Mouse (Mus musculus): Measurements from ENCODE around the gene Trmt10c. TPM values are rescaled to one million over a fixed set of nuclear protein-coding genes. Genes with fewer than 3 reads are reported as not detected.
"Not testable (repeated sequence)": the region's sequence is repeated elsewhere in the genome, so short reads cannot be mapped to it uniquely, and the experiment has no call there.

The Trmt10c gene
- polyA plus RNA-seq, 1 experiment from 2014 or later: 33.9 TPM

DNA sequence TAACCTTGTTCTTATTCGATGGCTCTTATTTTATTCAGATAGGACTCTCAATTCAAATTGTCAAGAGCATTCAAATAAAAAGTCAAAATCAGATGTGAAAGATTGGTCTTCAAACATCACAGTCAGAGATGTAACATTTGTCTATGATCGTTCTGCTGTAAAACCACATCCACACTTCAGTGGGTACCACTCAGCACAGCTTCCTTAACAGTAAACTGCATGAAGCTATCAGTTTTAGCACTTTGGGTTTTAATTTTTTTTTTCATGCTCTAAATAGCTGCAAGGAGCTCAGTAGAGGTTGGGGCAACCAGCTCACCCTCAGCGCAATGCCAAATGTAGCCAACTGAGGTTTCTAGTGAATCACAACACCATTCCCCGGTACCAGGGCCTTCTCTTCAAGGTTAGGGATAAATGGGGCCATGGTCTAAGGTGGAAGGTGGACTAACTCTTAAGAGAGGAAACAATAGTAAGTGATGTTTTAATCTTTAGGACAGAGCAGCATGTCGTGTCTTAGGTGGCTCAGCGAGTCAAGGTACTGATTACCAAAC lies 31.0 kb upstream of the Trmt10c start:
- DNase-seq (ENCODE audit: extremely low spot score, low spot score): no peak
- Histone ChIP-seq H3K4me3 (no peak overlapping the region), H3K9me3 (no peaks in the 10 kb centered on the region), H3K36me3 (replicated peaks) (no peaks in the 10 kb centered on the region), H3K4me1 (peaks cover 16% of the 10 kb centered on the region), H3K27me3 (ENCODE audit: poor library complexity, severe bottlenecking) (no peaks in the 10 kb centered on the region), H3K27ac (no peak overlapping the region)
- WGBS: 92% methylated on average over 6 of the region's 6 CpGs

- no peaks in the 10 kb centered on the region for H3K27me3 ChIP-seq (ENCODE audit: poor library complexity, severe bottlenecking)
- no peak overlapping the region for H3K27ac ChIP-seq
- no peaks in the 10 kb centered on the region for H3K36me3 ChIP-seq (replicated peaks)
- H3K4me1 ChIP-seq: peaks cover 8% of the 10 kb centered on the region
- no peak overlapping the region for H3K4me3 ChIP-seq
- WGBS: 31% methylated on average over 8 of the region's 8 CpGs
- no peak for DNase-seq (ENCODE audit: extremely low spot score, low spot score)
- no peaks in the 10 kb centered on the region for H3K9me3 ChIP-seq
Observed at GRCm38 (mm10) chr16:56066113-56066512, 28.5 kb upstream of the Trmt10c start.

DNA sequence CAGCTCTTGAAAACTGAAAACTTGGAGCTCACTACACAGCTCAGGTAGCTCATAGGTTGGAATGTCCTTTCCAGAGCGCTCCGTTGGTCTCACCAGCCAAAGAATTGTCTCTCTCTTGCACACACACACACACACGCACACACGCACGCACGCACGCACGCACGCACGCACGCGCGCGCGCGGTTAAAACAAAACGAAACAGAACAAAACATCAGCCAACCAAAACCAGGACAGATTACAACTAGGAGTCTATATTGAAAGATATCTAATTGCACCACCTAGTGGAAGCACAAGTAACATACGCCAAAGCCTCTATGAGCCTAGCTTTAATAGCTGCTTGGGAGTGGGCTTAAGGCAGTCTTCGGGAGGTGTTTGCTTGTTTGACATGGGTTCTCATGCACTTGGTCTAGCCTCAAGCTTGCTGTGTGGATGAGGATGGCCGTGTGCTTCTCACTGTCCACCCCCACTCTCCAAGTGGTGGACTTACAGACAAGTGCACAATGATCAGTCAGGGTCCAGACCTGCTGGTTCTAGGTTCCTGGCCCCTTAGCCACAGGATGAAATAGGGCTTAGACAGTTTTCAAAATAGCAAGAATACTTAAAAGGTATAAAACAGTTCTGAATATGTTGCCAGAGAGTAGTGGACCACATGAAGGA lies 26.8 kb upstream of the Trmt10c start:
- Histone ChIP-seq H3K4me3 (peak overlapping the region; percentile 52), H3K36me3 (replicated peaks) (no peaks in the 10 kb centered on the region), H3K27ac (peak overlapping the region; percentile 84), H3K27me3 (ENCODE audit: poor library complexity, severe bottlenecking) (no peaks in the 10 kb centered on the region), H3K9me3 (no peaks in the 10 kb centered on the region), H3K4me1 (peaks cover 8% of the 10 kb centered on the region)
- WGBS: 3% methylated on average over 20 of the region's 20 CpGs
- peak; percentile 78 for DNase-seq (ENCODE audit: extremely low spot score, low spot score)

DNA sequence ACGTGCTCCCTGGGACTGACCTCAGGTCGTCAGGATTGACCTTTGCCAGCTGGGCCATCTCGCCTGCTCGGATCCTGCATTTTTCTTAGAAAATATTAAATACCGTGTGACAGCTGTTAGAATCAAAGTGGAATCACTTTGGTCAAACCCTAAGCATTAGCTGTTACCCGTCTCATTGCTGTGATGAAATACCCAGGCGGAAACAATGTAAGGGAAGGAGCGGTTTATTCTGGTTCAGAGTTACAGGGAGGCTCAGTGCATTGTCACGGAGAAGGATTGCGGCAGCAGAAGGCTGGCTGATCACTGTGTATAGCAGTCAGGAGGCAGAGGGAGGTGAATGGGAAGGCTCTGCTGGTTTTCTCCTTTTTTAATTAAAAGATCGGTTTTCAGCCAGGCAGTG lies 25.4 kb upstream of the Trmt10c start:
- WGBS: 72% methylated on average over 11 of the region's 11 CpGs
- peaks cover 11% of the 10 kb centered on the region for H3K4me1 ChIP-seq
- no peak for DNase-seq (ENCODE audit: extremely low spot score, low spot score)

DNA sequence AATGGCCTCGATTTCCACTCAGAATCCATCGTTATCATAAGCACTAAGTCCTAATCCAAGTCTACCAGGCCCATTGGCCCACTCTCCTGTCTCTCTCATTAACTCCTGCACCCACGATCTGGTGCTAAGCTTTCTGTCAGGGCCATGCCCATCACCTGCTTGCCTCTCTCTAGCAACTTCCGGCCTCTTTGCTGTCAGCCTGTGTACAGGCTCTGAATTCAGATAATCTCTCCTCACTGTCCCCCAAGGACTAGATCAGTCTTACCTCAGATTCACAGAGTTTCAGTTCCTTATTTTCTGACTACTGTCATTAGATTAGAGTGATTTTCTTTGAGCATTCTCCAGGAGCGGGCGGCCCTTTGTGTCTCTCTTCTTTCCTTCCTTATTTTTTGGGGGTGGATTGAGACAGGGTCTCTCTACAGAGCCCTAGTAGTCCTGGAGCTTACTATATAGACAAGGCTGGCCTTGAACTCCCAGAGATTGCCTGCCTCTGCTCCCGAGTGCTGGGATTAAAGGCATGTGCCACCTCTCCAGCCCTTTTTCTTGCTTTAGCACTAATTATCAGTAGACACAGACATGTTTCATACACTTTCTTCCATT lies 24.5 kb upstream of the Trmt10c start:
- no peaks in the 10 kb centered on the region for H3K9me3 ChIP-seq
- no peaks in the 10 kb centered on the region for H3K27me3 ChIP-seq (ENCODE audit: poor library complexity, severe bottlenecking)
- WGBS: 78% methylated on average over 7 of the region's 7 CpGs
- H3K4me1 ChIP-seq: peaks cover 20% of the 10 kb centered on the region
- no peak overlapping the region for H3K4me3 ChIP-seq
- DNase-seq (ENCODE audit: extremely low spot score, low spot score): no peak
- H3K27ac ChIP-seq: no peak overlapping the region
- no peaks in the 10 kb centered on the region for H3K36me3 ChIP-seq (replicated peaks)

More for the DNA sequence above, 25.4 kb upstream of the Trmt10c start:
- Histone ChIP-seq H3K36me3 (replicated peaks) (no peaks in the 10 kb centered on the region), H3K27me3 (ENCODE audit: poor library complexity, severe bottlenecking) (no peaks in the 10 kb centered on the region), H3K9me3 (no peaks in the 10 kb centered on the region), H3K4me3 (no peak overlapping the region), H3K27ac (no peak overlapping the region)

DNA sequence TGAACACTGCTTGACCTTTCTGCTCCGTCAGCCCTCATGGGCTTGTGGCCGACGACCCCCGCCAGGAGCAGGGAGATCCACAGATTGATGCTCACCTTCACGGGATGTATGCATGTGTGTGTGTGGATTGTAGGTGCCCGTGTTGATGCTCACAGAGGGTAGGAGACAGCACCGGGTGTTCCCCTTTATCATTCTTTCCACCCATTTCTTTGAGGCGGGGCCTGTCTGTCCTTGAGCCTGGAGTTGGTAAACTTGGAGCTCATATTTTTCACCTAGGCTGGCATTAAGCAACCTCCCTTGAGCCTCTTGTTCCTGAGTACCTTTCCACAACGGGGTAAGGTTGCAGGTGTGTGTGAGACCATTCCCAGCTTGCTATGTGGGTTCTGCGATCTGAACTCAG lies 20.5 kb upstream of the Trmt10c start:
- no peak overlapping the region for H3K4me3 ChIP-seq
- H3K27me3 ChIP-seq (ENCODE audit: poor library complexity, severe bottlenecking): no peaks in the 10 kb centered on the region
- 77% methylated on average over 10 of the region's 10 CpGs for WGBS
- DNase-seq (ENCODE audit: extremely low spot score, low spot score): no peak
- H3K4me1 ChIP-seq: peaks cover 27% of the 10 kb centered on the region
- H3K36me3 ChIP-seq (replicated peaks): no peaks in the 10 kb centered on the region
- H3K9me3 ChIP-seq: no peaks in the 10 kb centered on the region
- peak overlapping the region; percentile 68 for H3K27ac ChIP-seq

GRCm38 (mm10) chr16:56056944-56057590 lies 19.4 kb upstream of the Trmt10c start:
- H3K27ac ChIP-seq: peak overlapping the region; percentile 74
- 27% methylated on average over 7 of the region's 7 CpGs for WGBS
- no peaks in the 10 kb centered on the region for H3K36me3 ChIP-seq (replicated peaks)
- H3K4me3 ChIP-seq: no peak overlapping the region
- H3K27me3 ChIP-seq (ENCODE audit: poor library complexity, severe bottlenecking): no peaks in the 10 kb centered on the region
- DNase-seq (ENCODE audit: extremely low spot score, low spot score): peak; percentile 51
- peaks cover 27% of the 10 kb centered on the region for H3K4me1 ChIP-seq
- no peaks in the 10 kb centered on the region for H3K9me3 ChIP-seq

- DNase-seq (ENCODE audit: extremely low spot score, low spot score): no peak
- H3K36me3 ChIP-seq (replicated peaks): no peaks in the 10 kb centered on the region
- peaks cover 27% of the 10 kb centered on the region for H3K4me1 ChIP-seq
- no peaks in the 10 kb centered on the region for H3K27me3 ChIP-seq (ENCODE audit: poor library complexity, severe bottlenecking)
- H3K9me3 ChIP-seq: no peaks in the 10 kb centered on the region
- H3K4me3 ChIP-seq: no peak overlapping the region
- H3K27ac ChIP-seq: peak overlapping the region; percentile 74; the same call in 1 of the 2 replicates
- 83% methylated on average over 3 of the region's 3 CpGs for WGBS
Observed at GRCm38 (mm10) chr16:56055911-56056310, 18.3 kb upstream of the Trmt10c start.

DNA sequence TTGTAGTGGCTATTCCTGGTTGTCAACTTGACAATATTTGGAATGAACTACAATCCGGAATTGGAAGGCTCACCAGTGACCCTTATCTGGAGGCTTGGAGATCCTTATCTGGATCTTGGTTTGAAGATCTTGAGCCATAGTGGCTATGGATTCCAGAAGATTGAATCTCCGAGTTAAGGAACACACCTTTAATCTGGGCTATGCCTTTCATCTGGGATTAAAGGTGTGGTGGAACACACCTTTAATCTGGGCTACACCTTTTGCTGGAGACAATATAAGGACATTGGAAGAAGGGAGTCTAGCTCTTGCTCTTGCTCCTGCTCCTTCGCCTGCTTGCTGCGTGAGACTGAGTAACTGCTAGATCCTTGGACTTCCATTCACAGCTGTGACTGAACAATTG lies 10.4 kb upstream of the Trmt10c start, which contains the start of gene Senp7:
Gene Senp7 (plus strand): TSS at position 301 of the 400 bp plus-strand sequence.
- H3K27me3 ChIP-seq (ENCODE audit: poor library complexity, severe bottlenecking); DNase-seq (ENCODE audit: extremely low spot score, low spot score); H3K27ac ChIP-seq; H3K36me3 ChIP-seq (replicated peaks); H3K4me1 ChIP-seq; H3K4me3 ChIP-seq; H3K9me3 ChIP-seq: not testable (repeated sequence)
- WGBS: no CpG with 5 or more reads among the region's 4 CpGs

- H3K4me1 ChIP-seq: peaks cover 18% of the 10 kb centered on the region
- H3K4me3 ChIP-seq: peak overlapping the region; percentile 94
- no peak for DNase-seq (ENCODE audit: extremely low spot score, low spot score)
- no peaks in the 10 kb centered on the region for H3K27me3 ChIP-seq (ENCODE audit: poor library complexity, severe bottlenecking)
- H3K27ac ChIP-seq: peak overlapping the region; percentile 95
- WGBS: 30% methylated on average over 8 of the region's 8 CpGs
- no peaks in the 10 kb centered on the region for H3K9me3 ChIP-seq
- peaks cover 26% of the 10 kb centered on the region for H3K36me3 ChIP-seq (replicated peaks)
Observed at GRCm38 (mm10) chr16:56038090-56038489, 471 bp upstream of the Trmt10c start.

DNA sequence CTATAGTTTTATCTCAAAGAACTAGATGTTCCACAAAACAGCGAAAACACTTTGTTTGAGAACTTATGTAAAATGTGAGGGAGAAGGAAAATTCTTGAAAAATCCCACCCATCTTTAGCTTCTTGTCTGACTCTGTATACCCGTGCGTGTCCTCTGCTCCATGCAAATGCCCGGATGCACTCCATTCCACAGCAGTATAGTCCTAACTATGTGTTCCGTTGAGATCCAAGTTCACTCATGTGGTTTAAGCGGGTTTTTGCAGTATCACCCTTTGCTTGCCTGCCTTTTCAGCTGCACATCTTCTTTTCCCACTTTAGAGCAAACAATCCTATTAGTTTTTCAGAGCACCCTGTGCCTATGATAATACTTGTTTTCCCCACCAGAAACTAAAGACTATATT lies 1.1 kb downstream of the Trmt10c start:
- Histone ChIP-seq H3K4me1 (peaks cover 18% of the 10 kb centered on the region), H3K27me3 (ENCODE audit: poor library complexity, severe bottlenecking) (no peaks in the 10 kb centered on the region), H3K9me3 (no peaks in the 10 kb centered on the region), H3K27ac (0 out of 2 replicates have a peak overlapping the region, but pooled peaks have one; percentile 95), H3K36me3 (replicated peaks) (peaks cover 42% of the 10 kb centered on the region), H3K4me3 (peak overlapping the region; percentile 94)
- DNase-seq (ENCODE audit: extremely low spot score, low spot score): no peak
- 73% methylated on average over 6 of the region's 6 CpGs for WGBS

- Histone ChIP-seq H3K9me3 (no peaks in the 10 kb centered on the region), H3K27ac (no peak overlapping the region), H3K36me3 (replicated peaks) (peaks cover 44% of the 10 kb centered on the region)
Observed at GRCm38 (mm10) chr16:56034566-56034965, 3.1 kb downstream of the Trmt10c start.

GRCm38 (mm10) chr16:56029661-56030082 lies 7.9 kb downstream of the Trmt10c start, which contains the start of gene Pcnp:
Pcnp (minus strand) TSS chr16:56029739.
- peak within 1 kb of the TSS; percentile 90 for H3K4me3 ChIP-seq
- peak; percentile 99 for DNase-seq (ENCODE audit: extremely low spot score, low spot score)
- H3K27me3 ChIP-seq (ENCODE audit: poor library complexity, severe bottlenecking): no peaks in the 10 kb centered on the region
- peaks cover 24% of the 10 kb centered on the region for H3K4me1 ChIP-seq
- WGBS: under 1% methylated on average over 39 of the region's 39 CpGs
- H3K36me3 ChIP-seq (replicated peaks): peaks cover 54% of the 10 kb centered on the region
- H3K27ac ChIP-seq: peak within 1 kb of the TSS; percentile 98
- no peaks in the 10 kb centered on the region for H3K9me3 ChIP-seq

More at GRCm38 (mm10) chr16:56034566-56034965, 3.1 kb downstream of the Trmt10c start:
- Histone ChIP-seq H3K4me3 (no peak overlapping the region), H3K4me1 (peaks cover 31% of the 10 kb centered on the region), H3K27me3 (ENCODE audit: poor library complexity, severe bottlenecking) (no peaks in the 10 kb centered on the region)
- 96% methylated on average over 6 of the region's 6 CpGs for WGBS
- DNase-seq (ENCODE audit: extremely low spot score, low spot score): no peak
